Mouse (Mus musculus) thymus, postnatal 0 days (tissue): ENCODE data around the gene Ctc1. TPM values are rescaled to one million over a fixed set of nuclear protein-coding genes. Genes with fewer than 3 reads are reported as not detected.
"Not testable (repeated sequence)": the region's sequence is repeated elsewhere in the genome, so short reads cannot be mapped to it uniquely, and the experiment has no call there.

Source experiments
- DNase-seq: peaks from one replicate; pipeline ENCODE4 v3.0.0-alpha.2; 2015; ENCODE audit warnings: low spot score
- polyA plus RNA-seq: library from polyadenylated mRNA; unstranded; fragments of >200 nt; fragmentation: Nextera tagmentation; extraction: Ambion mirVana; gene quantifications from 2 replicates; pipeline ENCODE4 v1.2.1, GENCODE M21; 2015

Gene Ctc1
- polyA plus RNA-seq, 1 experiment from 2014 or later: 20.7 TPM

- DNase-seq: not testable (repeated sequence)
These were observed 9.1 kb upstream of the Ctc1 start for GRCm38 (mm10) chr11:69006575-69006974.

DNA sequence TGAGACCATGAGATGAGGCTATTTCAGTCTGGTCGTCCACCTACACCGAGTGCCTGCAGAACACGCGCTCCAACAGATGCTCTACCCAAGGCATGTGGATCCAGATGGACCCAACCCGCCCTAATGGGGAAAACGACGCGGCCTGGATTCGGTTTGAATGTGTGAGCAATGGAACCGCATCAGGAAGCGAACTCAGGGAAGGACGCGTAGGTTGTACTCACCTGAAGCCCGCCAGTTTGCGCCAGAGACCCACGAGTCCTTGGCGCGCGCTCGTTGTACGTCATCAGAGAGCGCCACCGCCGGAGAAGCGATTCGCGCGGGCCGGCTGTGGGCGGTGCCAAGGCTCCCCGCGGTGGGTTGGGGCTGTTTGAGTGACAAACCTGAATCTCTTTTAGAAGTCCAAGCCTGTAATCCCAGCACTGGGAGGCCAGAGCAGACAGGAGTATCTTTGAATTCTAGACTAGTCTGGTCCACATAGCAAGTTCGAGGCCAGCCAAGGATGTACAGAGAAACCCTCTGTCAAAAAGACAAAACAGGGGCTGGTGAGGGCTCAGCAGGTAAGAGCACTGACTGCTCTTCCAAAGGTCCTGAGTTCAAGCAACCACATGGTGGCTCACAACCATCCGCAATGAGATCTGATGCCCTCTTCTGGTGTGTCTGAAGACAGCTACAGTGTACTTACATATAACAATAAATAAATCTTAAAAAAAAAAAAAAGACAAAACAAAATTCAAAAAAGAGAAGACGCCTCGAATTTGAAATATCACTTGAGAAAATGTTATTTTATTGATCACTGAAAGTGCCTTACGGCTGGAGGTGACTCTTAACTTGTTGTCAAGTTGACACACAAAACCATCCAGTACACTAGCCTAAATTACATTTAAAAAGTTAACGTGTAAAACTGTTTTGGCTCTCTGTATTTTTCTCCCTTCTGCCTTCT lies 7.3 kb upstream of the Ctc1 start, which contains the start of gene Pfas:
Gene Pfas (minus strand): TSS at position 279 of the 940 bp plus-strand sequence.
- peak; percentile 93 for DNase-seq

DNA sequence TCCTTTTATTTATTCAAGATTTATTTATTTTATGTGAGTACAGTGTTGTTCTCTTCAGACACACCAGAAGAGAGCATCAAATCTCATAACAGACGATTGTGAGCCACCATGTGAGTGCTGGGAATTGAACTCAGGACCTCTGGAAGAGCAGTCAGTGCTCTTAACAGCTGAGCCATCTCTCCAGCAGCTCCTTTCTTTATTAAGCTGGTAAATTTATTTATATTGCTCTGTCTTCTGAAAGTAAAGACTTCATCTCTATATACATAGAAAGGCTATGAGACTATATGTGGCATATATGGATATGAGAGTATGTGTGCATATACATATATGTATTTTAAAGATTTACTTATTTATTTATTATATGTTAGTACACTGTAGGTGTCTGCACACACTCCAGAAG lies 6.2 kb upstream of the Ctc1 start:
- DNase-seq: no peak

- DNase-seq: no peak
These were observed 5.0 kb upstream of the Ctc1 start for GRCm38 (mm10) chr11:69010400-69011323.

DNA sequence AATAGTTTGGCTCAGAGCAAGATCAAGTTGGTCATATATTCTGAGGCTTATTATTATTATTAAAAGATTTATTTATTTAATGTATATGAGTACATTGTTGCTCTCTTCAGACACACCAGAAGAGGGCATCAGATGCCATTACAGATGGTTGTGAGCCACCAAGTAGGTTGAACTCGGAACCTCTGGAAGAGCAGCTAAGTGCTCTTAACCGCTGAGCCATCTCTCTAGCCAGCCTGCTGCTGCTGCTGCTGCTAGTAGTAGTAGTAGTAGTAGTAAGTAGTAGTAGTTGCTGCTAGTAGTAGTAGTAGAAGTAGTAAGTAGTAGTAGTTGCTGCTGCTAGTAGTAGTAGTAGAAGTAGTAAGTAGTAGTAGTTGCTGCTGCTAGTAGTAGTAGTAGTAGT lies 4.3 kb upstream of the Ctc1 start:
- not testable (repeated sequence) for DNase-seq

DNA sequence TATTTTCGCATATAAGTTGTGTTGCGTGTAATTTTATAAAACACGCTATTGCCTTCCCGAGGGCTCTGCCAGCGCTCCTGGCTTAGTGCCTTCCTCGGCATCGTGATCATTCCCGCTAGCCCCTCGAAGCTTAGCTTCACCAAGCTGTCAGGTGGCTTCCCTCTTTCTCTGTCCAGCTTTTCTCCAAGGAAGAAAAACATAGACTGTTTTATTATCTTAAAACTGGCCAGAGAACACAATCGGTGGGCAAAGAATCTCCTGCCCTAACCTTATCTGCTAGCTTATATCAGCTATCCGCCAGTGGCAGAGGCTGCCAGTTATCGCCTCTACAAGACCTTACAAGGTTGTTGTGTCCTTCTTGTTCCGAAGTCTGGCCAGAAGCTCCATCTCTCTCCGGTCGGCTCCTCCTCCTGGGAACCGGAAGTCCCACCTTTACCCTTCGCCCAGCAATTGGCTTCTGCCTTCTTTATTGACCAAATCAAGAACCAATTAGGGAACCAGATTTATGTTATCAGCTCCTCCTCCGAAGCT lies 3.6 kb upstream of the Ctc1 start:
- peak; percentile 87 for DNase-seq

- DNase-seq: no peak
These were observed 1.0 kb downstream of the Ctc1 start for GRCm38 (mm10) chr11:69016755-69017154.

- no peak for DNase-seq
These were observed 5.0 kb downstream of the Ctc1 start for GRCm38 (mm10) chr11:69020691-69021090.

DNA sequence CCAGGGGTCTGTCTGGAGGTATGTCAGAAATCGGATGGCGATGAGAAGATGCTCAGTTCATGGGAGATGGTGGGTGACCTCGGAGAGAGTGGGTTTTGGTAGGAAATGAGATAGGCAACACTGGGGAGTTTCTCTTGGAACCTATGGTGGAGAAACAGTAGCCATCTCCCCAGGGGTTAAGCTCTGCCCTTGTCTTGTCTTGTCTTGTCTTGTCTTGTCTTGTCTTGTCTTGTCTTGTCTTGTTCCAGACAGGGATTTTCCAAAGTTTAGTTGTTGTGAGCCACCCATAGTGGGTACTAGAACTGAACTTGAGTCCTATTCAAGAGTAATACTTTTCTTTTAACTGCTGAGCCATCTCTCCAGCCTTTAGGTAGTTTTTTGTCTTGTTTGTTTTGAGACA lies 10.9 kb downstream of the Ctc1 start:
- DNase-seq: no peak

- peak; percentile 25 for DNase-seq
These were observed 13.1 kb downstream of the Ctc1 start for GRCm38 (mm10) chr11:69028805-69029204.

GRCm38 (mm10) chr11:69033552-69033951 lies 17.8 kb downstream of the Ctc1 start:
- no peak for DNase-seq

GRCm38 (mm10) chr11:69034585-69034984 lies 18.9 kb downstream of the Ctc1 start:
- DNase-seq: no peak

DNA sequence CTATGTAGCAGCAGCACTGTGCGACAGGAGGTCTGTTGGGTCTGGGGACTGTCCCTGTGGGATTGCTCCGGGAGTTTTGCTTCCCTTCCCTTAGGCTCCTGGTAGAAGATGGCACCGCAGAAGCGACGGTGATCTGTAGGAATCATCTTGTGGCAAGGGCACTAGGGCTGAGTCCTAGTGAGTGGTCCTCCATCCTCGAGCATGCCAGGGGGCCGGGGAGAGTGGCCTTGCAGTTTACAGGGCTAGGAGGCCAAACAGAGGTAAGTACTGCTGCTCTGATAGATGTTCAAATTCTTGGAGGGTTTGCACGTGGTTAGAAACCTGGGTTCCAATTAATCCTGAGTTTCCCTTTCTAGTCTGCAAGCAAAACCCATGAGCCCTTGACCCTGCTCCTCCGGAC lies 19.7 kb downstream of the Ctc1 start:
- no peak for DNase-seq

DNA sequence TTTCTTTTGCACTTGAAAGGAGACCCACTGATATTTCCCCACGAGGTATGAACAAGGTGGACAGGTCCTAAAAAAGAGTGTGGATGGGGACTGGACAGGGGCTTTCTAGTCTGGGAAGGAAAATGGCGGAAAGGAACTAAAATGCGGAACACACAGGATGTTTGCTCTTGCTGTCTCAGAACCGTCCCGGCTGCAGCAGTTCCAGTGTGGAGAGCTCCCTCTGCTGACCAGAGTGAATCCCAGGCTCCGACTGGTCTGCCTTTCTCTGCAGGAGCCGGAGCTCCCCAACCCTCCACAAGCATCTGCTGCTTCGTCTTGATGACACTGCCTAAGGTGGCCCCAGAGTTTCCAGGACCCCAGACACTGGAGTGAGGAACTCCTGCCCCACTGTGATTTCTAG lies 20.1 kb downstream of the Ctc1 start:
- DNase-seq: peak; percentile 80

DNA sequence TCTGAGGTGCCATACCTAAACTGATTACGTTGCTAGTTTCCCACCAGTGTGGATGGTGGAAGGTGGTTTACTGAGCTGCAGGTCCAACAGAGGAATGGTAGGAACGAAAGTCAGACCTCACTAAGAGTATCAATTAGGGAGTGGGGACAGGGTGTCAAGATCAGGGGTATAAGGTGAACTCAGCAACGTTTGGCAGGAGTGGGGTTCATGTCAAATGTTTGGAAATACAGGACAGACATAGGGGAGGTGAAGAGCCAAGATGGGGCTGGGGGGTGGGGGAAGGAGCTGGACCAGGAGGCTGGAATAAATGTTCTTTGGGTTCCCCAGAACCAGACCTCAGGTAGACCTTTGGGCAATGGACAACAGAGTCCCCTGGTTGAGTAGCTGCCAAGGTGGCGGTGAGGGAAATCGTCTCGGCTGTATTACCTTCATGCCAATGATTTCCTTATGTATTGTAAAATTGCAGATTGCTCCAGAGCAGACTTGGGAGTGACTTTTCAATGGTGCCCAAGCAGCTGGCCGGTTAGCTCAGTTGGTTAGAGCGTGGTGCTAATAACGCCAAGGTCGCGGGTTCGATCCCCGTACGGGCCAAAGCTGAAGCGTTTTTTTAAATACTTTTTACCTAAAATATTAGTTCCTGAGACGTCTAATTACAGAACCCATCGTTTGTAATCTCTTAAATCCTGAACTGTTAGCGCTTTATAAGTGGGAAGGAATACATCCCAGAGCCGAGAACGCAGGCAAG lies 20.9 kb downstream of the Ctc1 start:
- peak; percentile 85 for DNase-seq

DNA sequence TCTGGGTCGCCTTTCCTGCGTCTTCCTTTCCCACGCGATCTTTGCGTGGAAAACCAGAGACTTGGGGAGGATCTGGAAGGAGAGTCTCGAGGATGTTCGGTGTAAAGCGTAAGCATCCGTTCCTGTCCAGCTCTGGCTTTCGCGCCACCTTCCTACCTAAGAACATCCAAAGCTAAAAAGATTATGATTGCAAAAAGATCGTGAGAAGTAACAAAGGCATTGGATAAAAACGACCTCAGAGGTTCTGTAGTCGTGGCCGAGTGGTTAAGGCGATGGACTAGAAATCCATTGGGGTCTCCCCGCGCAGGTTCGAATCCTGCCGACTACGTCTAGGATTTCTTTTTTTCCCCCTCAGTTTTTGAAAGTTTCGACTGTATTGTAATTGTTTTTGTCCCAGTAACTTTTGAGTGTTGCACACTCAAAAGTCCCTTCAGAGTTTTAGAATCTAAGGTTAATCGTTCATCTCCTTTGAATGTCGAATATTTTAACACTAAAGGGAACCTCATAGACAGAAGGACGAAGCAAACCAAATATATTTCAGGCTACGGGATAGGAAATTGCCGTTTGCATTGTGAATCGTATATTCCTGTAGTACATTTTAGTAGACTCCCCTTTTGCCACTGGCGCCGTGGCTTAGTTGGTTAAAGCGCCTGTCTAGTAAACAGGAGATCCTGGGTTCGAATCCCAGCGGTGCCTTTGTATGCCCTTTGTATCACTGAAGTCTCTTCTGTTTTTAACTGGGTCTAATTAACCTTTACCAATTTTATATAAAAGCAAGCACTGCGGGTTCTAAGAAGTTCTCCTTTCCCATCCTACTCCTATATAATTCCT lies 21.7 kb downstream of the Ctc1 start:
- DNase-seq: peak; percentile 90

DNA sequence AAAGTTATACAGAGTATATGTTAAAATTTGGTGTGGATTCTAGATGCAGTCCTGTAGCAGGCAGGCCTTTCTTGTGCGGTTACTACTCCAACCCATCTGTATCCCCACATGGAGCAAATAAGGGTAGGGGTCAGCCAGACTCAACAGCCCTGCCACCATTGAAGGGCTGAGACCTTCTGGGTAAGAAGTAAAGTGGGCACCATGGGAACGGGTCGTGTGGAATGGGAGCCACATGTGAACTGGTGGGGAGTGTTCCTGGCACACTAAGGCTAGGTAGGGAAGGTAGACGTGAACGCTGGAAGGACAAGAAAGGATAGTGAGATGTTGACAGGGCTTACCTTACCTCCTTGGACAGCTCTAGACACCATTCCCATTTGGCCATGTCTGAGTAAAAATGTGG lies 22.5 kb downstream of the Ctc1 start:
- DNase-seq: no peak

DNA sequence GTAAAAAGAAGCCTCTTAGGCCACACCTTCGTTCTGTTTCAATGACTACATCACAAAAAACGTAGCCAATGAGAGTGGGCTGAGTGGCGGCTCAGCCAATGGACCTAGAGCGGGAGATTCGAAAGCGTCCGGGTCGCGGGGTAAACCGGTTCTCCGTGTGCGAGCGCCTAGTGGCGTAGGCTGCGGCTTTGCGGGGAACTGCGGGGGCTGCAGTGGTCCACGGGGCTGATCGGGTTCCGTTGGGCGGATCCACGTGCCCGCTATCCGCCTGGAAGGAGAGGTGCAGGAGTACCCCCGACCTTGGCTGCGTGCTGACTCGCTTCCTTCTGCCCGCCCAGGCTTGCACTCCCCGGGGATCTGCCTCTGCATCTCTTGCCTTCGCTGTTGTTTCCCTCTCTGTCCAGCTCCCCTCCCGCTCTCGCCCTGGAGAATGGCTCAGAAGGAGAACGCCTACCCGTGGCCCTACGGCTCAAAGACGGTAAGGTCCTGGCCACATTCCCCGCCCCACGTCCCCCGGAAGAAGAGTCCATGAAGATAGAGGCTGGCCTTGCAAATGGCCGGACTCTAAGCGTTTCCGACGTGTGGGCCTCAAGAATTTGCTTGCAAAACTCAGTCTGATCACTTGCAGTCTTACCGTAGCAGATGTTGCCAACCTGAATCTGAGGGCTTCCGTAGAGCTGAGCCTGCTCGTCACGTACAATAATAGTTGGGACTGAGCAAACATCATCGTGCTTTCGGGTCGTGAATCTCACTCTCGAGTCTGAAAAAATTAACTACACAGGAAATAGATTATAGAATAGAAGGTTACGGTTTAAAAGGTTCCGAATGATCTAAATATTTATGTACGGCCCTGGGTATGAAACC lies 30.1 kb downstream of the Ctc1 start, which contains the start of gene Aurkb:
Gene Aurkb (plus strand): TSS at position 117 of the 864 bp plus-strand sequence.
- DNase-seq: peak; percentile 93

DNA sequence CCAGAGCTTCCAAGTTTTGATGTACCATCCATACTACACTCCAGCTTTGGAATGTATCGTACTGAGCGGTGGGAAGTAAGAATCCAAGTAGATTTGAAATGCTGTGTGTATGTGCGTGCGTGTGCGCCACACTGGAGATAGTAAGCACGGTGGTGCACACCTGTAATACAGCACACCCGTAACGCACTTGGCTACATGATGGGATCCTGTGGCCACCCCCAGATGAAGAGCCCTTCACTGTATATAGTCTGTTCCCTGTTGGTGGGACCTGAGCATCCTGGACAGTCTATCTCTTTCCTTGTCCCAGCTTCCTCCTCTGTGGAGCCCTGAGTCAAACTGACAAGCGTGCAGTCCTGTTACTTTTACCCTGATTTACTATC lies 30.7 kb downstream of the Ctc1 start:
- no peak for DNase-seq
